Mouse (Mus musculus): Measurements from ENCODE around the gene Rs1. TPM values are rescaled to one million over a fixed set of nuclear protein-coding genes. Genes with fewer than 3 reads are reported as not detected.

Rs1 gene
- polyA plus RNA-seq, 1 experiment: not detected

- H3K4me1 ChIP-seq: peaks cover 11% of the 10 kb centered on the region; the same call in 1 of the 2 replicates
- TF ChIP-seq GATA1 (IDR thresholded peaks at IDR 0.05; ENCODE audit: borderline replicate concordance, low read length) (no peak), FLI1 (IDR thresholded peaks at IDR 0.05; ENCODE audit: low read length) (no peak)
- no peaks in the 10 kb centered on the region for H3K9me3 ChIP-seq
- no peak overlapping the region for H3K4me3 ChIP-seq (replicated peaks)
- peaks cover 13% of the 10 kb centered on the region for H3K27me3 ChIP-seq (replicated peaks)
- no peaks in the 10 kb centered on the region for H3K36me3 ChIP-seq (replicated peaks; ENCODE audit: low read length)
Observed at GRCm38 (mm10) chrX:160794920-160795319, 27.1 kb downstream of the Rs1 start.

GRCm38 (mm10) chrX:160804409-160805150, 36.8 kb downstream of the Rs1 start:
- Histone ChIP-seq H3K27me3 (replicated peaks) (peaks cover 8% of the 10 kb centered on the region), H3K36me3 (replicated peaks; ENCODE audit: low read length) (no peaks in the 10 kb centered on the region), H3K9me3 (no peaks in the 10 kb centered on the region), H3K4me1 (no peaks in the 10 kb centered on the region), H3K4me3 (replicated peaks) (no peak overlapping the region)
- TF ChIP-seq FLI1 (IDR thresholded peaks at IDR 0.05; ENCODE audit: low read length) (no peak), GATA1 (IDR thresholded peaks at IDR 0.05; ENCODE audit: borderline replicate concordance, low read length) (no peak)

- Histone ChIP-seq H3K27me3 (replicated peaks) (peaks cover 5% of the 10 kb centered on the region), H3K9me3 (no peaks in the 10 kb centered on the region), H3K4me3 (replicated peaks) (no peak overlapping the region), H3K4me1 (no peaks in the 10 kb centered on the region), H3K36me3 (replicated peaks; ENCODE audit: low read length) (no peaks in the 10 kb centered on the region)
- TF ChIP-seq FLI1 (IDR thresholded peaks at IDR 0.05; ENCODE audit: low read length) (no peak), GATA1 (IDR thresholded peaks at IDR 0.05; ENCODE audit: borderline replicate concordance, low read length) (no peak)
Observed at GRCm38 (mm10) chrX:160808226-160808625, 40.4 kb downstream of the Rs1 start.

Other genes with a start within 250 kb of the Rs1 start
- not detected in 2 replicates for gene Ppef1, start 32.2 kb upstream of the Rs1 start, polyA plus RNA-seq (2012; ENCODE audit: insufficient read depth, low replicate concordance)
- not detected in 2 replicates for gene Gja6, start 139.0 kb downstream of the Rs1 start, polyA plus RNA-seq (2012; ENCODE audit: insufficient read depth, low replicate concordance)
- gene Cdkl5, start 226.7 kb downstream of the Rs1 start, polyA plus RNA-seq (2012; ENCODE audit: insufficient read depth, low replicate concordance): not detected in 2 replicates

All from megakaryocyte, embryonic 14.5 days (primary cell).